Mouse (Mus musculus) MEL (cell line): ENCODE measurements around the gene Capn3.

Source experiments
- CHD2 ChIP-seq: IDR thresholded peaks from 2 replicates; pipeline ENCODE4 v1.6.1; 2011; ENCODE audit warnings: low read length, improper control_type of control experiment
- POLR2A ChIP-seq, 2 experiments: IDR thresholded peaks; 2 replicates each; pipeline ENCODE4 v1.6.1; 2011 to 2012; ENCODE audit warnings: low read length in 2 of 2, mild to moderate bottlenecking in 2 of 2, control low read depth in 1 of 2, improper control_type of control experiment in 1 of 2, low read depth in 1 of 2, moderate library complexity in 1 of 2; ENCODE audit not compliant: control insufficient read depth in 1 of 2, insufficient read depth in 1 of 2, poor library complexity in 1 of 2
- TCF12 ChIP-seq: IDR thresholded peaks from 2 replicates; pipeline ENCODE4 v1.6.1; 2014; ENCODE audit warnings: low read depth, mild to moderate bottlenecking, inconsistent platforms, low read length, improper control_type of control experiment, moderate library complexity

GRCm38 (mm10) chr2:120468011-120468410 is 12.2 kb downstream of the Capn3 start:
- TF ChIP-seq TCF12 = no peak
- no peak for TF ChIP-seq CHD2
- no peak for TF ChIP-seq POLR2A (IDR thresholded peaks at IDR 0.05; ENCODE audit: control insufficient read depth in 1 of 2, insufficient read depth in 1 of 2, low read depth in 1 of 2, low read length in 2 of 2, poor library complexity in 1 of 2)
